Mouse (Mus musculus) heart, embryonic 14.5 days (tissue): ENCODE results near the gene Cacna1b. TPM values are rescaled to one million over a fixed set of nuclear protein-coding genes. Genes with fewer than 3 reads are reported as not detected.

Experiments used
- ATAC-seq: fragments of 200-750 bp; cut with Nextera tagmentation; 2 replicates; pipeline ENCODE4 v1.8.0; 2017; ENCODE audit warnings: low read depth, moderate TSS enrichment; ENCODE audit not compliant: insufficient number of reproducible peaks, insufficient read depth, low FRiP score
- H3K27ac ChIP-seq, 2 experiments: fragments of 200-500 bp in 1 of 2; fragments of 300-500 bp in 1 of 2; sonication (generic) in 1 of 2; replicated peaks in 1 of 2; 2 replicates each; pipeline ENCODE4 v1.5.1; 2012 to 2014; ENCODE audit warnings: low read depth in 2 of 2, low read length in 2 of 2, control low read depth in 1 of 2, mild to moderate bottlenecking in 1 of 2, mixed read lengths in 1 of 2; ENCODE audit not compliant: control insufficient read depth in 1 of 2, insufficient read depth in 1 of 2
- H3K27me3 ChIP-seq: fragments of 300-500 bp; sonication (generic); 2 replicates; pipeline ENCODE4 v1.6.1; 2014; ENCODE audit warnings: mild to moderate bottlenecking, low read length, control low read depth; ENCODE audit not compliant: control insufficient read depth, insufficient read depth
- H3K36me3 ChIP-seq: fragments of 300-500 bp; sonication (generic); 2 replicates; pipeline ENCODE4 v1.6.1; 2014; ENCODE audit warnings: mild to moderate bottlenecking, control low read depth, low read length, mixed read lengths; ENCODE audit not compliant: control insufficient read depth, insufficient read depth
- H3K4me1 ChIP-seq, 2 experiments: fragments of 200-500 bp in 1 of 2; fragments of 300-500 bp in 1 of 2; sonication (generic) in 1 of 2; 2 replicates each; pipeline ENCODE4 v1.6.1; 2012 to 2014; ENCODE audit warnings: low read length in 2 of 2, control low read depth in 1 of 2, mixed read lengths in 1 of 2; ENCODE audit not compliant: control insufficient read depth in 2 of 2, insufficient read depth in 2 of 2
- H3K4me2 ChIP-seq: fragments of 300-500 bp; sonication (generic); 2 replicates; pipeline ENCODE4 v1.6.1; 2014; ENCODE audit warnings: mild to moderate bottlenecking, low read length
- H3K4me3 ChIP-seq, 2 experiments: fragments of 200-500 bp in 1 of 2; fragments of 300-500 bp in 1 of 2; sonication (generic) in 1 of 2; 2 replicates each; pipeline ENCODE4 v1.5.1; 2012 to 2014; ENCODE audit warnings: low read length in 2 of 2, mild to moderate bottlenecking in 2 of 2, control low read depth in 1 of 2, low read depth in 1 of 2, moderate library complexity in 1 of 2; ENCODE audit not compliant: control insufficient read depth in 1 of 2, insufficient read depth in 1 of 2
- H3K9ac ChIP-seq: fragments of 300-500 bp; sonication (generic); 2 replicates; pipeline ENCODE4 v1.6.1; 2014; ENCODE audit warnings: mild to moderate bottlenecking, low read length
- H3K9me3 ChIP-seq: fragments of 300-500 bp; sonication (generic); 2 replicates; pipeline ENCODE4 v1.6.1; 2016; ENCODE audit warnings: low read length, control low read depth; ENCODE audit not compliant: control insufficient read depth
- WGBS: fragments of 180-500 bp; shearing (Covaris S2); extraction: QIAGEN DNeasy Blood & Tissue Kit; methylation state at CpG from one replicate; pipeline ENCODE4 v1.1.7; 2014; 5-methylcytosine and 5-hydroxymethylcytosine counted together
- polyA plus RNA-seq: library from polyadenylated mRNA; unstranded; fragments of >200 nt; fragmentation: Nextera tagmentation; extraction: Ambion mirVana; gene quantifications from 2 replicates; pipeline ENCODE4 v1.2.1, GENCODE M21; 2014

The Cacna1b gene
- polyA plus RNA-seq, 1 experiment from 2014 or later, result 0.15 TPM

DNA sequence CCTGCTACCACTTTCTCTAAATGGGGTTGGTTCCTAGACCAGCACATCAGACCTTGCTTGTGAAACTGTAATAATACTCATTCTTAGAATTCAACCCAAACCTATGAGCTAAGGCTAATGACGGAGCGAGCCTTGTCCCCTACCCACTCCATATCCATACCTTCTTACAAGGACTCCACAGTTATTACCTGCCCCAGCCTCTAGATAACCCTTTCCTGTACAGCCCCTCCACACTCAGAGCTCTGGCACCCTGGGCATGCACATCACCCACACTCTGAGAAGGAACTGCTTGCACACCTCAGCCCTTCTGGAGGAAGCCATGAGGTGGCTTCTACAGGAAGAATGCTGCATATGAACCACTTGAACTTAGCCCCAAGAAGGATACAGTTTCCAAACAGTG, 72.6 kb downstream of the Cacna1b start:
- no peaks in the 10 kb centered on the region for H3K36me3 ChIP-seq
- H3K27ac ChIP-seq, result no peak overlapping the region
- no peaks in the 10 kb centered on the region for H3K4me1 ChIP-seq
- no peak overlapping the region for H3K4me2 ChIP-seq
- H3K9ac ChIP-seq, result no peak overlapping the region
- H3K27me3 ChIP-seq, result no peaks in the 10 kb centered on the region
- H3K4me3 ChIP-seq, result no peak overlapping the region
- WGBS, result 96% methylated on average over 2 of the region's 2 CpGs
- ATAC-seq, result no peak
- no peaks in the 10 kb centered on the region for H3K9me3 ChIP-seq

DNA sequence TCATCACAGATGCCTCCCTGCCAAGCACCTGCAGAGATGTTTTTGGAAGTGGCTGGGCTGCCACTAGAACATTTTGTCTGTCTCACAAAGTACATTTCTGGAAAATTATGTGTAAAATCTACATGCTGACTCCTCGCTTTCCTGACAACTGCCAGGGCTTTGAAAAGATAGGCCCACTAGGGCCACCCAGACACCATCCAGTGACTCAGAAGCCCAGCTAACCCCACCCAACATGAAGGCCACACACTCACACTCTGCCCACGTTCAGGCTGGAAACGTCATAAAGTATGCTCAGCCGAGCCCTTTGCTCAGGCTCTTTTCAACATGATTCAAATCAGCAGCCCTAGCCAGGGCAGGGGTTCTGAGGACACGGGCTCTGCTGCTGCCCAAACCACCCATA, 77.6 kb downstream of the Cacna1b start:
- no peaks in the 10 kb centered on the region for H3K4me1 ChIP-seq
- ATAC-seq, result no peak

DNA sequence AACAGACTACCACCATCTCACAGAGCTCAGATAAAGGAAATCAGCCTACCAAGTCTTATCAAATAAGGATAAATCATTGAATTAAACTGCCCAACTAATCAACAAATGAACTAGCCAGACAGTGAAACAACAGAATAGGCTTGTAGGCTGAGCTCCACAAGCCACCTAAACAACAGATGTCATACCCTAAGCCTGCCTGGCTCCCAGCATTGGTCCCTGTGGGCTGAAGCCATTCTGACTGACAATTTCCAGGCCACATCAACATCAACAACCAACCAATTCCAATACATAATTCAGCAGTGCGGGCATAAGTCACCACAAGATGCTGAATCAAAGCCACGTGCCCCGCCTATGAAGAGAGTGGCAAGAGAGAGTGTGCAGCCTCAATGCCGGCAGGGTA, 78.2 kb downstream of the Cacna1b start:
- Histone ChIP-seq H3K9ac (no peak overlapping the region), H3K4me2 (no peak overlapping the region), H3K27ac (no peak overlapping the region), H3K4me1 (no peaks in the 10 kb centered on the region), H3K4me3 (no peak overlapping the region), H3K36me3 (no peaks in the 10 kb centered on the region), H3K9me3 (no peaks in the 10 kb centered on the region), H3K27me3 (peaks cover 11% of the 10 kb centered on the region)
- 90% methylated on average over 4 of the region's 4 CpGs for WGBS
- ATAC-seq, result no peak

More for the DNA sequence above, 77.6 kb downstream of the Cacna1b start:
- H3K36me3 ChIP-seq, result no peaks in the 10 kb centered on the region
- H3K4me2 ChIP-seq, result no peak overlapping the region
- H3K27ac ChIP-seq, result no peak overlapping the region
- peaks cover 6% of the 10 kb centered on the region for H3K27me3 ChIP-seq
- no peak overlapping the region for H3K9ac ChIP-seq
- no peak overlapping the region for H3K4me3 ChIP-seq
- WGBS, result 78% methylated on average over 5 of the region's 5 CpGs
- no peaks in the 10 kb centered on the region for H3K9me3 ChIP-seq

DNA sequence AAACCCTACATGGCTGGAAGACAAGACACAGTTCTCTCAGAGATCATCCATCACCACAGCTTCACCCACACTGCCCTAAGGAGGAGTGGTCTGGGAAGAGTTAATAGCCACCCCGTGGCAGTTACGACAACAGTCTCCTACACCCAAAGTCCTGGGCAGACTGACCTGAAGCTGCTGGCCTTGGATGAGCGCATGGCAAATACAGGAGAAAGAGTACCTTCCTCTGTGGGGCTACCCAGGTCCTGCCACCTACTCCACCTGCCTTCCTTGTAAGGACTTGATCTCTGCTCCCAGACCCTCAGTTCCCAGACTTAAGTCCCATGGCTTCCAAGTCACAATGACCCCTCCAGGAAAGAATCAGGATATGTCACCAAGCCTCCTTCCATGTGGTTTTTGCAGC, 79.7 kb downstream of the Cacna1b start:
- ATAC-seq, result no peak
- Histone ChIP-seq H3K36me3 (no peaks in the 10 kb centered on the region), H3K9me3 (no peaks in the 10 kb centered on the region), H3K4me2 (no peak overlapping the region), H3K9ac (no peak overlapping the region), H3K4me1 (no peaks in the 10 kb centered on the region), H3K27ac (no peak overlapping the region), H3K4me3 (no peak overlapping the region), H3K27me3 (peaks cover 24% of the 10 kb centered on the region)
- 79% methylated on average over 3 of the region's 3 CpGs for WGBS

GRCm38 (mm10) chr2:24680731-24681130, 82.2 kb downstream of the Cacna1b start:
- 81% methylated on average over 1 of the region's 1 CpGs for WGBS
- H3K27ac ChIP-seq, result no peak overlapping the region
- no peaks in the 10 kb centered on the region for H3K4me1 ChIP-seq
- H3K36me3 ChIP-seq, result no peaks in the 10 kb centered on the region
- H3K4me2 ChIP-seq, result no peak overlapping the region
- no peak overlapping the region for H3K9ac ChIP-seq
- no peak for ATAC-seq
- no peaks in the 10 kb centered on the region for H3K9me3 ChIP-seq
- peaks cover 29% of the 10 kb centered on the region for H3K27me3 ChIP-seq
- no peak overlapping the region for H3K4me3 ChIP-seq

- WGBS, result 87% methylated on average over 2 of the region's 2 CpGs
- no peak overlapping the region for H3K9ac ChIP-seq
- H3K4me3 ChIP-seq, result no peak overlapping the region
- H3K9me3 ChIP-seq, result no peaks in the 10 kb centered on the region
- no peaks in the 10 kb centered on the region for H3K36me3 ChIP-seq
- no peak overlapping the region for H3K4me2 ChIP-seq
- H3K27me3 ChIP-seq, result peaks cover 29% of the 10 kb centered on the region
- no peak overlapping the region for H3K27ac ChIP-seq
- ATAC-seq, result no peak
- no peaks in the 10 kb centered on the region for H3K4me1 ChIP-seq
Observed at GRCm38 (mm10) chr2:24680176-24680575, 82.8 kb downstream of the Cacna1b start.

- Histone ChIP-seq H3K4me3 (peak overlapping the region; percentile 18 to 23), H3K9me3 (no peaks in the 10 kb centered on the region), H3K4me1 (no peaks in the 10 kb centered on the region), H3K27ac (no peak overlapping the region), H3K36me3 (no peaks in the 10 kb centered on the region), H3K4me2 (peak overlapping the region; percentile 65), H3K27me3 (peaks cover 29% of the 10 kb centered on the region), H3K9ac (no peak overlapping the region)
- 21% methylated on average over 49 of the region's 50 CpGs for WGBS
- no peak for ATAC-seq
Observed at GRCm38 (mm10) chr2:24679012-24679651, 83.8 kb downstream of the Cacna1b start.

GRCm38 (mm10) chr2:24678538-24678937, 84.4 kb downstream of the Cacna1b start:
- H3K9ac ChIP-seq, result no peak overlapping the region
- peaks cover 29% of the 10 kb centered on the region for H3K27me3 ChIP-seq
- no peaks in the 10 kb centered on the region for H3K4me1 ChIP-seq
- peak overlapping the region in 1 of 2 experiments; percentile 23; a peak in 1 of 4 replicates for H3K4me3 ChIP-seq
- no peaks in the 10 kb centered on the region for H3K36me3 ChIP-seq
- no peaks in the 10 kb centered on the region for H3K9me3 ChIP-seq
- no peak overlapping the region for H3K27ac ChIP-seq
- 68% methylated on average over 5 of the region's 5 CpGs for WGBS
- ATAC-seq, result no peak
- H3K4me2 ChIP-seq, result peak overlapping the region; percentile 65
